Mouse (Mus musculus): ENCODE data around the gene Spen. TPM values are rescaled to one million over a fixed set of nuclear protein-coding genes. Genes with fewer than 3 reads are reported as not detected.

The Spen gene
- polyA plus RNA-seq, 1 experiment: 46.9 TPM

DNA sequence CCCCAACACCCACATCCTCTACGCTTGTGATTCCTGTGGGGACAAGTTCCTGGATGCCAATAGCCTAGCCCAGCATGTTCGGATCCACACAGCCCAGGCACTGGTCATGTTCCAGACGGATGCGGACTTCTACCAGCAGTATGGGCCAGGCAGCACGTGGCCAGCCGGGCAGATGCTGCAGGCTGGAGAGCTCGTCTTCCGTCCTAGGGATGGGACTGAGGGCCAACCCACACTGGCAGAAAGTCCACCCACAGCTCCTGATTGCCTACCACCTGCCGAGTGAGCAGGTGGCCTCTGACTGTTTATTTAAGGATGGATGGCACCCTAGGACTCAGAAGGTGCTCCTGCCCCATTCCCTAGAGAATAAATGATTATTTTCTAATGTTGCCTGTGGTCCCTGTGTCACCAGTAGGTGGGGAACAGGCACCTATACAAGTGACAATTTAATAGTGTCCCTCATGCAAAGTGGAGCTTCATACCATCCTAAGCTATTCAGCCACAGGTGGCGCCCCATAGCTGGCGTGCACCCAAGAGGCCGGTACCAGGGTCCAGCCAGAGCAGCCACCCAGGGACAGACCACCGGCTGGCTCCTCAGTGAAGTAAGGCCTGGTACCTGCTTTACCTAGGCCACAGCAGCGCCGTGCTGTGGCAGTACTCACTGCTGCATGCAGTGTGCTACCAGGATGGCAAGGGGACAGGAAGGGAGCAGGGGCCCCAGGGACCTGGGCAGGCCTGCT is 71.4 kb downstream of the Spen start:
- no peaks in the 10 kb centered on the region for H3K4me1 ChIP-seq (ENCODE audit: control insufficient read depth, insufficient read depth, low read length)
- TF ChIP-seq EP300 (IDR thresholded peaks at IDR 0.05; ENCODE audit: insufficient read depth, low read depth, low read length) (no peak), CTCF (IDR thresholded peaks at IDR 0.05; ENCODE audit: low read depth, low read length) (no peak)
- H3K9me3 ChIP-seq (replicated peaks; ENCODE audit: control insufficient read depth, insufficient read depth, low read length, poor library complexity, severe bottlenecking): no peaks in the 10 kb centered on the region
- no peak overlapping the region for H3K4me3 ChIP-seq (ENCODE audit: low read depth, low read length)
- H3K27ac ChIP-seq (ENCODE audit: insufficient read depth, low read length): no peak overlapping the region
- H3K27me3 ChIP-seq (ENCODE audit: control insufficient read depth, insufficient read depth, low read length, poor library complexity, severe bottlenecking): no peaks in the 10 kb centered on the region
- H3K36me3 ChIP-seq (ENCODE audit: control insufficient read depth, insufficient read depth, low read length, poor library complexity, severe bottlenecking): no peaks in the 10 kb centered on the region
- H3K9ac ChIP-seq (ENCODE audit: low read depth, poor library complexity, severe bottlenecking): no peak overlapping the region

DNA sequence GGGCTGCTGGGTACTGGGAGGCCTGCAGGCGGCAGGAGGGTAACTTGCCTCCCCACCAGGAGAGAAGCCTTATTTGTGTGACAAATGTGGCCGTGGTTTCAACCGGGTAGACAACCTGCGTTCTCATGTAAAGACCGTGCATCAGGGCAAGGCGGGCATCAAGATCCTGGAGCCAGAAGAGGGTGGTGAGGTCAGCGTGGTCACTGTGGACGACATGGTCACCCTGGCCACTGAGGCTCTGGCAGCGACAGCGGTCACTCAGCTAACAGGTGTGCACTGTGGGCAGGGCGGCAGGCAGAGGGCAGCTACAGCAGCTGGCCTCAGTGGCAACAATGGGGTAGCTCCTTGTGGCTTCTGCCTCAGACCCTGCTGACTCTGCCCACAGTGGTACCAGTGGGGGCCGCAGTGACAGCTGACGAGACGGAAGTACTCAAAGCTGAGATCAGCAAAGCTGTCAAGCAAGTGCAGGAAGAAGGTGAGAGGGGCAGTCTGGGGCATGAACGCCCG is 72.1 kb downstream of the Spen start:
- H3K27ac ChIP-seq (ENCODE audit: insufficient read depth, low read length): no peak overlapping the region
- no peak for TF ChIP-seq CTCF (IDR thresholded peaks at IDR 0.05; ENCODE audit: low read depth, low read length)
- TF ChIP-seq EP300 (IDR thresholded peaks at IDR 0.05; ENCODE audit: insufficient read depth, low read depth, low read length): no peak
- TF ChIP-seq POLR2A (IDR thresholded peaks at IDR 0.05; ENCODE audit: insufficient read depth, low read length): no peak
- H3K4me1 ChIP-seq (ENCODE audit: control insufficient read depth, insufficient read depth, low read length): no peaks in the 10 kb centered on the region
- no peaks in the 10 kb centered on the region for H3K36me3 ChIP-seq (ENCODE audit: control insufficient read depth, insufficient read depth, low read length, poor library complexity, severe bottlenecking)
- H3K27me3 ChIP-seq (ENCODE audit: control insufficient read depth, insufficient read depth, low read length, poor library complexity, severe bottlenecking): no peaks in the 10 kb centered on the region
- H3K4me3 ChIP-seq (ENCODE audit: low read depth, low read length): no peak overlapping the region
- no peak overlapping the region for H3K9ac ChIP-seq (ENCODE audit: low read depth, poor library complexity, severe bottlenecking)
- H3K9me3 ChIP-seq (replicated peaks; ENCODE audit: control insufficient read depth, insufficient read depth, low read length, poor library complexity, severe bottlenecking): no peaks in the 10 kb centered on the region

DNA sequence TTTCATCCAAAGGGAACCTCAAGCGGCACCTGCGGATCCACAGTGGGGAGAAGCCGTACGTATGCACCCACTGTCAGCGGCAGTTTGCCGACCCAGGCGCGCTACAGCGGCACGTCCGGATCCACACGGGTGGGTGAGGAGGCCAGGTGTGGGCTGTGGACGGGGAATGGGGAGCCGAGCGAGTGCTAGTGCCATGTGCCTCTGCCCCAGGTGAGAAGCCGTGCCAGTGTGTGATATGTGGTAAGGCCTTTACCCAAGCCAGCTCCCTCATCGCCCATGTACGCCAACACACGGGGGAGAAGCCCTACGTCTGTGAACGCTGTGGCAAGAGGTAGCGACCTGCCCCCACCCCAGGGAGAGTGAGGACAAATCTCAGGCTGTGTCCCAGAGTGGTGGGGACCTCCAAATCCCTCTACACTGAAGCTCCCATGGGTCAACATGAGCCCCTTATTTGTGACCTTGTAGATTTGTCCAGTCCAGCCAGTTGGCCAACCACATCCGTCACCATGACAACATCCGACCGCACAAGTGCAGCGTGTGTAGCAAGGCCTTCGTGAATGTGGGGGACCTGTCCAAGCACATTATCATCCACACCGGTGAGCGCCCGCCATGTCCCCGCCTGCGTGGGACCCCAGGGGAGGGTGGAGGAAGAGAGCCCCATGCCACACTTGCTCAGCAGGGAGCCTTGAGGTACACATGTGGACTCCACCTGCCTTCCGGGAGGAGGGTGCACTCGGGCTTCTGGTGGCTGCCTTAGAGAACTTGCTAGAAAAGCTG is 72.7 kb downstream of the Spen start:
- H3K4me3 ChIP-seq (ENCODE audit: low read depth, low read length): no peak overlapping the region
- no peaks in the 10 kb centered on the region for H3K9me3 ChIP-seq (replicated peaks; ENCODE audit: control insufficient read depth, insufficient read depth, low read length, poor library complexity, severe bottlenecking)
- H3K27ac ChIP-seq (ENCODE audit: insufficient read depth, low read length): no peak overlapping the region
- H3K27me3 ChIP-seq (ENCODE audit: control insufficient read depth, insufficient read depth, low read length, poor library complexity, severe bottlenecking): no peaks in the 10 kb centered on the region
- no peak for TF ChIP-seq EP300 (IDR thresholded peaks at IDR 0.05; ENCODE audit: insufficient read depth, low read depth, low read length)
- H3K9ac ChIP-seq (ENCODE audit: low read depth, poor library complexity, severe bottlenecking): no peak overlapping the region
- H3K36me3 ChIP-seq (ENCODE audit: control insufficient read depth, insufficient read depth, low read length, poor library complexity, severe bottlenecking): no peaks in the 10 kb centered on the region
- H3K4me1 ChIP-seq (ENCODE audit: control insufficient read depth, insufficient read depth, low read length): no peaks in the 10 kb centered on the region

DNA sequence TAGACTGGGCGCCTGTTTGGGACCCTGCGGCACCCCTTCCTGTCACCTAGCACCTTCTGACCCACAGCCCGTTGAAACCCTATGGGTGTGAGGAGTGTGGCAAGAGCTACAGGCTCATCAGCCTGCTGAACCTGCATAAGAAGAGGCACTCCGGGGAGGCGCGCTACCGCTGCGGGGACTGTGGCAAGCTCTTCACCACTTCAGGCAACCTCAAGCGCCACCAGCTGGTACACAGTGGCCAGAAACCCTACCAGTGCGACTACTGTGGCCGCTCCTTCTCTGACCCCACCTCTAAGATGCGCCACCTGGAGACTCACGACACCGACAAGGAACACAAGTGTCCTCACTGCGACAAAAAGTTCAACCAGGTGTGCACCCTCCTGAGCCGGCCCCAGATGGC is 73.7 kb downstream of the Spen start:
- Histone ChIP-seq H3K36me3 (ENCODE audit: control insufficient read depth, insufficient read depth, low read length, poor library complexity, severe bottlenecking) (no peaks in the 10 kb centered on the region), H3K27ac (ENCODE audit: insufficient read depth, low read length) (no peak overlapping the region), H3K27me3 (ENCODE audit: control insufficient read depth, insufficient read depth, low read length, poor library complexity, severe bottlenecking) (no peaks in the 10 kb centered on the region), H3K9me3 (replicated peaks; ENCODE audit: control insufficient read depth, insufficient read depth, low read length, poor library complexity, severe bottlenecking) (no peaks in the 10 kb centered on the region), H3K9ac (ENCODE audit: low read depth, poor library complexity, severe bottlenecking) (no peak overlapping the region), H3K4me1 (ENCODE audit: control insufficient read depth, insufficient read depth, low read length) (no peaks in the 10 kb centered on the region), H3K4me3 (ENCODE audit: low read depth, low read length) (peak overlapping the region; percentile 16; the same call in 1 of the 2 replicates)
- peak; percentile 52 for TF ChIP-seq CTCF (IDR thresholded peaks at IDR 0.05; ENCODE audit: low read depth, low read length)
- no peak for TF ChIP-seq POLR2A (IDR thresholded peaks at IDR 0.05; ENCODE audit: insufficient read depth, low read length)

DNA sequence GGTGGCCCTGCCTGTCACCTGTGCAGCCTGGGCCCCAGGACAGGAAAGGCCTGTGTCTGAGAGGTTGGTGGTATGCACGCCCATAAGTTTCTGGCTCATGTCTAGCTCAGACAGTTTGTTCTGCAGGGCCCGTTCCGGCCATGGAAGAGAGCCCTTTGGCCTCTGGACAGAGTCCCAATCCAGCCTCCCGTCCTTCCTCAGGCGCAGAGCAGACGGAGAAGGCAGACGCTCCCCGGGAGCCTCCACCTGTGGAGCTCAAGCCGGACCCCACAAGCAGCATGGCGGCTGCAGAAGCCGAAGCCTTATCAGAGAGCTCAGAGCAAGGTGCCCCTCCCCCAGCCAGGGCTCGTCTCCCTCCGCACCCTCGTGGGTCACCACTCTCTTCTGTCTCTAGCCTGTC is 74.9 kb downstream of the Spen start:
- no peak for TF ChIP-seq CTCF (IDR thresholded peaks at IDR 0.05; ENCODE audit: low read depth, low read length)
- TF ChIP-seq POLR2A (IDR thresholded peaks at IDR 0.05; ENCODE audit: insufficient read depth, low read length): no peak
- TF ChIP-seq EP300 (IDR thresholded peaks at IDR 0.05; ENCODE audit: insufficient read depth, low read depth, low read length): no peak
- Histone ChIP-seq H3K4me1 (ENCODE audit: control insufficient read depth, insufficient read depth, low read length) (peaks cover 2% of the 10 kb centered on the region), H3K4me3 (ENCODE audit: low read depth, low read length) (no peak overlapping the region), H3K27me3 (ENCODE audit: control insufficient read depth, insufficient read depth, low read length, poor library complexity, severe bottlenecking) (no peaks in the 10 kb centered on the region), H3K9ac (ENCODE audit: low read depth, poor library complexity, severe bottlenecking) (no peak overlapping the region), H3K36me3 (ENCODE audit: control insufficient read depth, insufficient read depth, low read length, poor library complexity, severe bottlenecking) (no peaks in the 10 kb centered on the region), H3K9me3 (replicated peaks; ENCODE audit: control insufficient read depth, insufficient read depth, low read length, poor library complexity, severe bottlenecking) (no peaks in the 10 kb centered on the region), H3K27ac (ENCODE audit: insufficient read depth, low read length) (no peak overlapping the region)

DNA sequence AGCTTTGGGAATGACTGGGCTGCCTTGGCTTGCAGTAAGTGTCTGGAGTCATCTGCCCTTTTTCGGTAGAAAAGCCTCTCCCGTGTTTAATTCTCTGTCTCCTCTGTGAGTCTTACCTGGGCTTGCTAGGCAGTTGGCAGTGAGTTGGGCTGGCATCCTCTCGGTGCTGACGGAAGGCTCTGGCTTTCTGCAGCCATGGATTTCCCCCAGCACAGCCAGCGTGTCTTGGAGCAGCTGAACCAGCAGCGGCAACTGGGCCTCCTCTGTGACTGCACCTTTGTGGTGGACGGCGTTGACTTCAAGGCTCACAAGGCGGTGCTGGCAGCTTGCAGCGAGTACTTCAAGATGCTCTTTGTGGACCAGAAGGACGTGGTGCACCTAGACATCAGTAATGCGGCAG is 76.8 kb downstream of the Spen start:
- no peaks in the 10 kb centered on the region for H3K27me3 ChIP-seq (ENCODE audit: control insufficient read depth, insufficient read depth, low read length, poor library complexity, severe bottlenecking)
- no peak overlapping the region for H3K9ac ChIP-seq (ENCODE audit: low read depth, poor library complexity, severe bottlenecking)
- no peaks in the 10 kb centered on the region for H3K36me3 ChIP-seq (ENCODE audit: control insufficient read depth, insufficient read depth, low read length, poor library complexity, severe bottlenecking)
- peaks cover 2% of the 10 kb centered on the region for H3K4me1 ChIP-seq (ENCODE audit: control insufficient read depth, insufficient read depth, low read length)
- TF ChIP-seq POLR2A (IDR thresholded peaks at IDR 0.05; ENCODE audit: insufficient read depth, low read length): no peak
- no peak for TF ChIP-seq CTCF (IDR thresholded peaks at IDR 0.05; ENCODE audit: low read depth, low read length)
- no peak for TF ChIP-seq EP300 (IDR thresholded peaks at IDR 0.05; ENCODE audit: insufficient read depth, low read depth, low read length)
- H3K9me3 ChIP-seq (replicated peaks; ENCODE audit: control insufficient read depth, insufficient read depth, low read length, poor library complexity, severe bottlenecking): no peaks in the 10 kb centered on the region
- H3K27ac ChIP-seq (ENCODE audit: insufficient read depth, low read length): no peak overlapping the region
- H3K4me3 ChIP-seq (ENCODE audit: low read depth, low read length): no peak overlapping the region
